Mouse (Mus musculus) megakaryocyte, embryonic 14.5 days (primary cell): ENCODE results near the gene Itpr1.

ENCODE experiments used
- FLI1 ChIP-seq: IDR thresholded peaks from 2 replicates; pipeline ENCODE4 v1.6.1; 2012; ENCODE audit warnings: low read length, inconsistent platforms, mixed read lengths
- GATA1 ChIP-seq: IDR thresholded peaks from 3 replicates; pipeline ENCODE4 v1.6.1; 2012; ENCODE audit warnings: mixed read lengths, low read length, inconsistent platforms, borderline replicate concordance

DNA sequence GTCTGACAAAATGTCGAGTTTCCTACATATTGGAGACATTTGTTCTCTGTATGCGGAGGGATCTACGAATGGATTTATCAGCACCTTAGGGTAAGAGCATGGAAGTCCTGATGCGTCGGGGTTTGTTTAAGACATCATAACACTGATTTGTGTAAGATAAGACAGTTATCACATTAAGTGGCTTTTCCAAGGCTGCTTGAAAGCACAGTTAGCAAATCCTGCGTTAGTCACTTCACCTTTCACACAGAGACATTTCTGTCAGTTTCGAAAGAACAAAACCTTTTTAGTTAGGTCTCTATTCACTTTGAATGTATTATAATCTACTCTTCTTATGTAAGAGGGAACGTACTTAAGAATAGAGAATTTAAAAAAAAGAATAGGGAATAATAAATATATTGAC lies 24.1 kb downstream of the Itpr1 start:
- TF ChIP-seq GATA1 = no peak
- no peak for TF ChIP-seq FLI1
